Mouse (Mus musculus): Measurements from ENCODE around the gene Agap1.

DNA sequence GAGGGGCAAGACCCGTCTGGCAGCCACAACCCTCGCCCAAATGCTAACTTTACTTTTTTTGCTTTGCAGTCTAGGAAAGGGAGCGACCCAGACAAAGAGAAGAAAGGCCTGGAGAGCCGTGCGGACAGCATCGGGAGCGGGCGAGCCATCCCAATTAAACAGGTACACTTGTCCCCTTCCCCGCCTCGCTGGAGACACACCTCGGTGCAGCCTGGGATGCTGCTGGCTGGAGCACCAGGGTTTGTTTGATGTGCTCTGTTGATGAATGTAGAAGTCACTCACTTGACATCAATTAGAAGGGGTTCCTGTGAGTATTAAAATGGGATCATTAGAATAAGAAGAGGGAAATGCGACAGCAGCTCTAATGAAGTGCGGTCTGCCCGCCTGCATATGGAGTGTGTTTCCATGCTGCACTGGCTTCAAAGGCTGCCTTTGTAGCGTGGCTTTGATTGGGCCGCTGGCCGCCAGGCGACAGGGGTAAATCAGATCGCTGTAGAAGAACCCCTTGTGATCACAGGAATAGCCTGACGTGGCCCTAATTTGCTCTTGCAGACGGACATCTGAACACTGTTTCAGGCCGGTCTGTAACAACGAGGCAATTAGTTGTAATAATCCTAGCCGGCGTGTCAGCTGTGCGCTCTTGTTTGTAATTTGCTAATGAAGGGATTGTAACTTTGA is 216.6 kb downstream of the Agap1 start:
- no peak for TF ChIP-seq CTCF (IDR thresholded peaks at IDR 0.05; ENCODE audit: low read depth)
- TF ChIP-seq EP300 (optimal IDR thresholded peaks at IDR 0.05) = no peak

All from stomach, postnatal 0 days (tissue).